Mouse (Mus musculus) thymus, adult 2 months (tissue): ENCODE results near the gene Pds5a.

ENCODE experiments used
- CTCF ChIP-seq: fragments of 200-500 bp; IDR thresholded peaks from 2 replicates; pipeline ENCODE4 v1.5.1; 2012; ENCODE audit warnings: mild to moderate bottlenecking, control low read depth, low read length, moderate library complexity, borderline replicate concordance; ENCODE audit not compliant: control insufficient read depth, poor library complexity, insufficient read depth; ENCODE audit errors: extremely low read depth
- POLR2A ChIP-seq: fragments of 200-500 bp; IDR thresholded peaks from 2 replicates; pipeline ENCODE4 v1.6.1; 2012; ENCODE audit warnings: mild to moderate bottlenecking, low read length, control low read depth, moderate library complexity; ENCODE audit not compliant: control insufficient read depth, poor library complexity, insufficient read depth; ENCODE audit errors: extremely low read depth

DNA sequence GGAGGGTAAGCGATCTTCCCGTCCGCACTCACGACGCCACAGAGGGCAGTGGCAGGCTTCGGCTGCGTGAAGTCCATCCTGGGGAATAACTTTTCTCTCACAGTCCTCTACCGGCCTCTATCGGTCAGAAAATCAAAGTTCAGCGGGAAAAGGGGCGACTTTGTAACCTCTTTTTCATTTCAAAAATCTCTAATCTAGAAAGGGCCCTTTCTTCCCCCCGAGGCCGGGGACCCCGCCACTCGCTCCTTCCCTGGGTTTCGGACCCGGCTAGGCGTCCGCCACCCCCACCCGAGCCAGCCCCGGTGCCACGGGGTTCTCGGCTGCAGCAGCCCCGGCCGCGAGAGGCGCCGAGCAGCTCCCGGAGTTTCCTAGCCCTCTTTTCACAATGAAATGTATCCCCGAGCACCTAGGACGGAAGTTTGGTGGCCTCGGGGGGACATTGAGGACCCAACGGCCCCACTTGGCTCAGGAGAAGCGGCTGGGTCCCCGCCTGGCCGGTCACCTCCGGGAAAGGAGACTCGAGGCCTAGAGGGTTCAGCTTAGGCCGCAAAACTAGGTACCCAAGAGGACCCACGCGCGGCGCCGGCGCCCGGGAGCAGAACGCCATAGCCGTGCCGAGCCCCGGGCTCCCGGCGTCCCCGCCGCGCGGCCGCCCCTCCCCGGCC lies 1.1 kb downstream of the Pds5a start:
- TF ChIP-seq CTCF (peak; percentile 18; the same call in 1 of the 2 replicates), POLR2A (no peak)
